Mouse (Mus musculus): ENCODE results near the gene Prickle1.

The Prickle1 gene

DNA sequence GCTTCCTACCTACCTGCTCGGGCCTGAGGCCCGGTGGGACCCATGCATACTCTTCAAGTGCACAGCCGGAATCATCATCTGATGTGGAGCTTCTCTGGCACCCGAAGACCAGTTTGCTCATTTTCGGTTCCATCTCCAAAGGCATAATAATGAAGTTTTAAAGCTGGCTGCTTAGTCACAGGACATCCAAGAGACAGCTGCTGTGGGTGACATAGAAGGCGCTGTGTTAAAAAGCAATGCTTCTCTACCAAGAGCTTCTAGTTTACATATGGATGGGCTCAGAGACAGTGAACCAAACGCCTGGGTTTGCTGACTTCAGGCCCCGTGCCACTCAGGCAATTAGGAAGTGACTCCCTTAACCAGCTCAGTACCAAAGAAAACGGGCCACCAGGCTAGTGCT lies 83.3 kb downstream of the Prickle1 start:
- DNase-seq (ENCODE audit: low spot score in 2 of 2), result no peak

DNA sequence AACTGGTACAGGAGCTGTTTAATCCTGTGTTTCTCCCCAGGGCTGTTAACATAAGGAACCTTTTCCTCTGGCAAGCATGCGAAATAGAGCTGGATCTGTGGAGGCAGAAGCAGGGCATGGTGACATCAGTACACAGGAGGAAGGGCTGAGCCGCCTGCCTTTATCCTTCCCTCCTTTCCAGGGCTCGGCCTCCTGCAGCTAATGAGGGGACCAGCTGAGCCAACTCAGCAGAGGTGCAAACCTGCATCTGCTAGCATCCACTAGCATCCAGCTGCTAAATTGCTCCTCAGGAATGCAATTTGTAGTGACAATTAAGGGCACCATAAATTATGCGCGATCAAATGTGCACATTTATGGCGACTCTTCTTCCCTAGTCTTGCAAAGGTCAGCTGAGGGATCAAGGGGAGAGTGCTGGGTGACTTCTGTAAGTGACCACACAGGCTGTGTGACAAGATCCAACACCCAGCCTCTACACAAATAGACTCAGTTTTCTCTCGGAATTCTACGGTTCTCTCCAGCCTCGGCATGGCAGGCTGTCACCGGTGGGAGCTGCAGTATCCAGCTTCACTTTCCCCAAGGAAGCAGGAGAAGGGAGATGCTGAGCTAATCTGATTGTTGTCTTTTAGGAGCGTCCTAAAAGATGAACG lies 84.9 kb downstream of the Prickle1 start:
- DNase-seq (ENCODE audit: low spot score in 2 of 2), result no peak

DNA sequence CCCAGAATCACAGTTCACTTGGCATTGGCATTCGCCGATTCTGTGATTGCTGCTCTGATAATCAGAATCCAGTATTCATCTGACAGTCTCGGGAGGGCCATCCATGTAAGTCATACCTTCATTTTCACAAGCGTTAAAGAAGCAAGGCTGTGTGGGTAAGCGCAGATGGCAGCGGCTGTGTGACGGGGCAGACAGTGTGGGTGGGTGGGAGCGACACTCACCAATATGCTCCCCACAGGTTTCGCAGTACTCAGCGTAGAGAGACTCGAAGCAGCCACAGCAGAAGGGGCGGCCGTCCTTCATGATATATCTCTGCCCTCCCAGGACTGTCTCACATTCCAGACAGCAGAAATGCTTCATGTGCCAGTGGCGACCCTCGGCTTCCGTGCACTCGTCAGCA lies 90.9 kb downstream of the Prickle1 start:
- DNase-seq (ENCODE audit: low spot score in 2 of 2), result no peak

DNA sequence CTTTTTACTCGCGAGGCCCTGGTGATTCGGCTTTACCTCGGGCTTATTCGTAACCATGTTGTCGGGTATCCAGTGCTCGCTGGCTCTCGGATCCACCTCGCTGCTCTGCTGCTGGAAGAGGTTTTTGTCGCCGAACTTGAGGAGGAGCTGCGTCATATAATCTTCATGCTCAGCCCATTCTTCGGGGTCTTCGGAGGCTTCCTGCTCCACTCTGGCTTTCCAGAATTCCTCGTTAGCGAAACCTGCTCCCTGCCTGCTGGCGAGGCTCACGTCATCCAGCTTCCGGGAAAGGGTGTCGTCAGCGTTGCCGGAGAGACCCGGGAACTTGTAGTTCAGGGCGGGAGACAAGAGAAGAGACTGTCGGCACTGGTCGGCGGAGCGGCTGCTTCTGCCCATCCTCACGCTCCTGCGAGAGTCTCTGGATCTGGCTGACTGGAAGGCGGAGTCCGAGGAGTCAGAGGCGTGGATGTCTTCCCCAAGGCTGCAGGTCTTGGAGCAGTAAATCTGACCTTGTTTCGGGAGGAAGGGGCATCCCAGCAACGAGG lies 92.4 kb downstream of the Prickle1 start:
- no peak for DNase-seq (ENCODE audit: low spot score in 2 of 2)

DNA sequence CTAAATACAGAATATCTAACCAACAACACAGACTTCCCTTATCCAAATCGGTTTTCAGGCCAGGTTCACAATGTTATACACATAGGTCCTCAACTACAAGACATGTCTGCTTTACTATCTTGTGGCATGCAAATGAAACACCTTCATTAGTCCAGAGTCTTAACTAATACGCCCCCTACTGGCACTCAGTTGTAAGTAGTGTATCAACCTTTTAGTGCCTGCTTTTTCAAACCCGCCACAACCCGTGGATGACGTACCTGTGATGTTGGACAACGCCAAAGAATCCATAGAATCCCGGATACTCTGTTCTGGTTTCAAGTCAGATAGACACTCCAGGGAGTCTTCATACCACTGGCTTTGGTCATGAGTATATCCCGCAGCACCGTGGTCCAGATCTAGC lies 93.0 kb downstream of the Prickle1 start:
- DNase-seq (ENCODE audit: low spot score in 2 of 2), result no peak

DNA sequence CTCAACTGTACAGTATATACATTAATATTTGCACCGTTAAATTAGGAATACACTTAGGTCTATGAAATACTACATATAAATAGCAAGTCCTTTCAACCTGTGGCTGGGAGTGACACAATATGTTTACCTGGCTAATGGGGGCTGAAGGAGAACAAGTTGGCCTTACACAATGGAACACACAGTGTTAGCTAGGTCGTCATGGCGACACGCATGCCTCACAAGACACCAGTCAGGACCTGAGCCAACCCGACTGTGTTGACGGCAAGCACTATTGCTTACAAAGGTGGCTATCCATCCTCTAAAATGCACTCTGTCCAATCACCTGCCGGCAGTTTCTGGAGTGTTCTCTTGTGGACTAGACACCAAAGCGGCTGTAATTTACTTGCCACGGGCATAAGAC lies 95.8 kb downstream of the Prickle1 start:
- no peak for DNase-seq (ENCODE audit: low spot score in 2 of 2)

DNA sequence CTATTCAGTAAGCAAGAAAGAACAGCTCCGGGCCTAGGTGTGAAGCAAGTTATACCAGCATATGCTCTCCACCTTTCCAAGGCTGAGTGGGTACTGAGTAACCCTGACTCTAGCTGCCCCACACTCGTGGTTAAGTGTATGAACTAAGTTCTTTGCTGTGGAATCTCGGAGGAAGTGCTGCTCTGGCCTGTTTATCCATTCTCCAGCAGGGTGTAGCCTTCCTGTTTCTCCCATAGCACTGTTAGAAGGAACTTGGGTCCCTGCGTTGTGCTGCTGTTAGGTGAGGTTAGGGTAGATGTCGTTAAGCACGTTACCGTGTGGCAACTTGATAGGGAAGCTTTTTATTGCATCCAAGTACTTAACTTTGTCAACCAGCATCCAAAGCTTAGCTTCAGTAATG lies 101.0 kb downstream of the Prickle1 start:
- no peak for DNase-seq (ENCODE audit: low spot score in 2 of 2)

DNA sequence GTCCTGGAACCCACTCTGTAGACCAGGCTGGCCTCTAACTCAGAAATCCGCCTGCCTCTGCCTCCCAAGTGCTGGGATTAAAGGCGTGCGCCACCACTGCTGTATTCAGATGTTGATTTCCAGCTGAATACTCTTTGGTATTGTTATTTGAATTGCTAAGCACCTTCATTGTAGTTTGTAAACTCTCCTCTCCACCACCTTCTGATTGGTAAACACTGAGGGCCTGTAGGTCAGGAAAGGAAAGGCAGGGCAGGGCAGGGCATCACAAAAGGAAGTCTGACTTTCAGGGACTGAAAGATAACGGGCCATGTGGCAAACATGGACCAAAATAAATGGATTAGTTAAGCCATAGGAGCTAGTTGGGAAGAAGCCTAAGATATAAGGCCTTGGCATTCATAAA lies 106.1 kb downstream of the Prickle1 start:
- no peak for DNase-seq (ENCODE audit: low spot score in 2 of 2)

DNA sequence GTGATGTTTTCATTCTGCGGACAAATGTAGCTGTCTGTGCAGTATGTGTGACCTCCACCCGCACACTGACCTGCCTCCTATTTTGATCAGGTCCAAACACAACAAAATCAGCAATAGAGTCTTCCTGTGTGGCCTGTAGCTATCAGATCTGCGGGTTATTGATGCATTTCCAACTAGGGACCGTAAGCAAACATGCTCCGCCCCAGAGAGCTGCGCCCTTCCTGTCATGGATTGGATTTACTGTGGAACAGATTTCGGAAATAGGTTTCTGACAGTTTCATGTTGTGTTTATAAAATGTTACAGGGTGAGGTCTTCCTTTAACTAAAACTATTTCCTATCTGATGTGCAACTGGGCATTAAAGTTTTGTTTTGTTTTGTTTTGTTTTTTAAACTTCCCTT lies 109.6 kb downstream of the Prickle1 start:
- no peak for DNase-seq (ENCODE audit: low spot score in 2 of 2)

DNA sequence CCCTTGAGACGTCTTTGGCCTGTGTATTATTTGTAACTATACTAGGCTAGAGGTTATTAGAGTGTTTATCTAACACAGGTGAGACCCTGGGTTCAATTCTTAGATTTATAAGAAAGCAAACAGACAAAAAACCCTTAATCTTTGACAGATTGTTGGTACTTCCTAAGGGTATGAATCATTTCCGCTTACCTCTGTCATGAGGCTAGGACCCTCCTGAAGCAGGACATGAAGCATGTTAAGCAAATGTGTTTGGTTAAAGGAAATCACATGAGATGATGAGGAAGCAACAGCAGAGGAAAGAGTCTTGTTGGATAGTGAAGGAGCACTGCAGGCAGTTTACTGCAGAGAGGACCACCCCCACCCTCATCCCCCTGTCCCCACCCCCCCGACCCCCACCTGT lies 110.4 kb downstream of the Prickle1 start:
- DNase-seq (ENCODE audit: low spot score in 2 of 2), result no peak

DNA sequence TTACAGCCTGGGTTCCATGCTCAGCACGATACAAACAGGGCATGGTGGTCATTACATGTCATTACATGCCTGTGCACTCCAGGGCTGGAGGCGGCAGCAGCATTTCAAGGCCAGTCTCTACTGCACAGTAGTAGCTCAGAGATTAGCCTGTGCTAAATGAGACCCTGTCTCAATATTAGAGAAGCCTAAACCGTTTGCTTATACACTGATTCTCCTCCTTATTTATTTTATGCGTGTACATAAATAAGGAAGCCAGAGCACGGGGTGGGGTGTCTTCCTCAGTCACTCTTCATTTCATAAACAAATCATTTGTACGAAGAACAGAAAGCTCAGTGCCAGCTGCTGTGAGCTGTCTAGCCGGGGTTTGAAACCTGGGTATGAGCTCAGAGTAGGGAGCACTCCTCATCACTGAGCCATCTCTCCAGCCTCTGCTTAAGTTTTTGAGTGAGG lies 111.4 kb downstream of the Prickle1 start:
- DNase-seq (ENCODE audit: low spot score in 2 of 2), result no peak

DNA sequence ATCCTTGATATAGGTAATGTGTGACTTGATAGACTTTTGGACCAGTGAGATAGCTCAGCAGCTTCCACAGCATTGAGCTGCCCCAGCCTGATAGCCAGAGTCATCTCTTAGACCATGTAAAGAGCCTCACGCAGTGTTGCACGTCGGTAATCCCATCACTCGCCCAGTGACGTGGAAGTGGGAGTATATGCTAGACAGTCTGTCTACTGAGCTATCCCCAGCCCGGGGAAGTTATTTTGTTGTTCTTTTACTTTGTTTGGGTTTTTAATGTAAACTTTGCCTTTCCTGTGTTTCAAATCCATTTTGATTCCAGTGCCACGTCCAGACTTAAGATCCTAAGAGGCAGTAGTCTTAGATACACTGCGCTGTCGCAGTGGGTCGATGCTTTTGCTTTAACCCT lies 114.6 kb downstream of the Prickle1 start:
- no peak for DNase-seq (ENCODE audit: low spot score in 2 of 2)

DNA sequence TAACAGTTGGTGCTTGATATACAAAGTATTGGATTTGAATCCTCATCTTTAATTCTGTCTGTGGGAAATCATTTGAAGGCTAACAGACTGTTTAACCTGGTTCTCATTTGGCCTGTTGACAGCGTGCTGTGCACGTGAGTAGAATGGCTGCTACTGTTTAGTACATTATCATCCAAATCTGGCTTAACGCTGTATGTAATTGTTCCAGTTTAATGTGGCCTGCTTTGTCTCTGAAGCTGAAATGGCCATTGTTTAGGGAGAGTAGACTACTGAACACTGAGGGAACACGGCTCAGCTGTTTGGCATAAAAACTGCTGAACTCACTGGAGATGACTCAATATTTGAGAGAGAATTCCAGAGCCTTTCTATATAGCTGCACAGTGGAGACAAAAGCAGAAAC lies 116.2 kb downstream of the Prickle1 start:
- no peak for DNase-seq (ENCODE audit: low spot score in 2 of 2)

DNA sequence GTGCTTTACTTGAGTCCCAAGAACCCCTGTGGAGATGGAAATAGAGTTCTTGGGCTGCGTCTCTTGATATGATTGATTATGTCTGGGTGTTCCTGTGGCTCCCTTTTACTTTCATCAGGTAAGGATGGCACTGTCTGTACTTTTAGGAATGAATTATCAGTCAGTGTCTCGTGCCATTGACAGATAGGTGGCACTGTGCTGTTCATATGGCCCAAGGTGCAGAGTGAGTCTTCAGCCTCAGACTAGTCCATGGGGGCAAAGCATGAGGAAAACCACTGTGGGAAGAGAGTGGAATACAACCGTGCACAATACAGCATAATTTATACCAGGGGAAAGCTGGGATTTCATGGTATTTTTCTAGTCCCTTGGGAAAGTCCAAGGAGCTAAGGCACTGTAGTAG lies 117.0 kb downstream of the Prickle1 start:
- no peak for DNase-seq (ENCODE audit: low spot score in 2 of 2)

DNA sequence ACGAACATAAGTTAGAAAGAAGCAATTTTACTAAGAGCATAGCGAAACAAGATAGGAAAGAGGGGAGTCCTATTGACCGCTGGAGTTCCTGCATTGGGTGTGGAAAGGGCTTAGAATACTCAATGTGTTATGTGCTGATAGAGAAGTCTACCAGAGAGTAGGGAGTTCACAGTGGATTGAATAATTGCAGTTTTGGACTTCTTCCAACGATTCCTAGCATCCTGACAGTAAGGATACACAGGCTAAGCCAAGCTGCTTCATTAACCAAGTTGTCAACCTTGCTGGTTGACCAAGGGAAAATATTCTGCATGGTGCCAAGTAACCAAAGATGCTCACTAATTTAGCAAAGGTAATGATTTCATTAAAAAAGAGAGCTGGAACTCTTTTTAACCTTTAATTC lies 118.0 kb downstream of the Prickle1 start:
- DNase-seq (ENCODE audit: low spot score in 2 of 2), result no peak

DNA sequence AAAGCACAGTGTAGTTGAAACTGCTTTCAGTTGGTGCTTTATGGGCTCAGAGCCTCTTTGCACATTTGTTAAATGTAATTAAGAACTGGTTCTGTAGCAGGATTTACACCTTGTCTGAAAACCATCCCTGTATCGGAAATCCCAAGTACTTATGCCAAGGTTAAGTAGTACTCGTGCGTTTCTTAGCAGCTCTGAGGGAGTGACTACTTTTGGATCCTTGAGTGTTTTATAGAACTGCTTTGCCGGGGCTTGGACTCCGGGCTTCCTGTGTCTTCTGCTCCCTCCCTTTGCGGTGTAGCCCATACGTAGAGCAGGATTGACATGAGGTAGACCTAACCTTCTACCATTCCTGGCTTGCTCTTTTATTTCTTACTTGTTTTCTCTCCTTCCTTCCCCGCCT lies 120.0 kb downstream of the Prickle1 start:
- DNase-seq (ENCODE audit: low spot score in 2 of 2), result no peak

DNA sequence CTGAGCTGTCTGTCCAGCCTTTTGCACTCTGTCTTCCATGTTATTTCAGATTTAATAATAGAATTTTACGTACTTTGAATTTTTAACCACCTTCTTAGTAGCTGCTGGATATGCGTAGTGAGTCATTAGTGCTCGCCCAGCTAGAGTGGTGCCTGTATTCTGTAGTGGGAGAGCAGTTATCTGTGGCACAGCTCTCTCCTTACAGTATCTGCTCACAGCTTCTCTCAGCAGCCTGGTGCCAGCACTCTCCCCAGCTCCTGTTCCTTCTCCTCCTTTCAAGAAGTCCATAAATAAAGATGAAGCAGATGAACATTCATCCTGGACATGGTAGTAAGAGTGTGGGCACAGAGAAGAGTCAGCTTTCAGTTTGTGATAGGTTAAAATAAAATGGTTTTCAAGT lies 121.4 kb downstream of the Prickle1 start:
- no peak for DNase-seq (ENCODE audit: low spot score in 2 of 2)

DNA sequence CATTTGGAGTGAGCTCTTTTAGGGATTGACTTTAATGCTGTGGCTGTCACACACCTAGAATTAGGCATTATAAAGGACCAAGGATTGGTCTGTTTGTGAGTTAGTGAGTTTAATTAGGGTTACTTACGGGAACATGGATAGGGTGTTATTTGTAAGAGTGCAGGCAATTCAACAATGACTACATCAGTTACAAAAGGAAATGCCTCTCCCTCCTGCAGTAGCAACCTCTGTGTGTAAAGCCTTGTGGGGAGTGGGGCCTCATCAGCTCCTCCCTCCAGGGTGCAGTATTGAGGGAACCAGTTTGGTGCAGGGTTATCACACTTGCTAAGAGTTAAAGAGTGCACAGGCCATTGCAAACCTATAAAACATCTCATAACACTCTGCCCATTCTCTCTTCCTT lies 123.6 kb downstream of the Prickle1 start:
- no peak for DNase-seq (ENCODE audit: low spot score in 2 of 2)

DNA sequence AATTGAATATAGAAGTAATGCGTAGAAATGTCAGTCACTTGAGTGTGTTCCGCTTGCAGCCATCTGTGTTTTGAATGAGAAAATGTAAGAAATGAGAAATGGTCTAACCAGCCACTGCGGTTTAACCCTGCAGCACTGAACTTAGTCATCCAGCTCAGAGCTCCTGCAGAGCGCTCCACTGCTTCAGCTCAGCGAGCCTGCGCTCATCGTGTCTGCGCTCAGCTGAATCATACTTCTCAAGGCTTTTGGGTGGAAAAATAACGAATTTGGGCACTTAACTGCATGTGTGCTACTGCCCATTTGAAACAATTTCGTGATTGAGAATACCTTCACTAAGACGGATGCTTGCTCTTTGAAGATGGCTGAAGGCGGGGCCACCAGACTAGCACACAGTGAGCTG lies 124.0 kb downstream of the Prickle1 start:
- no peak for DNase-seq (ENCODE audit: low spot score in 2 of 2)

DNA sequence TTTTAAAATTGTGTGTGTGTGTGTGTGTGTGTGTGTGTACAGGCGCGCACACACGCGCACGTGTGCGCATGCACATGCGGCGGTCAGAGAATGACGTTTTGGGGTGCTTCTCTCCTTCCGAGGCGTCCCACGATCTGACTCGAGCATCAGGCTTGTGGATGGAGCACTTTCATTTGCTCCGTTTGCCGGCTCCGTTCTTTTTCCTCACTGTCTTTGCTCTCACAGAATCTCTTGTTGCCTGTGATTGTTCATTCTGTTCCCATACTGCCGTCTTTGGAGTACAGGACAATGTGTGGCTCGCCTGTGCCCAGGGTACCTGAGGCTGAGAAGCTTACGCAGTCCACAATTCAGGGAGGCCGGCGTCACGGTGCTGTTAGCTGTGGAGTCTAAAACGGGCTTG lies 134.6 kb downstream of the Prickle1 start:
- no peak for DNase-seq (ENCODE audit: low spot score in 2 of 2)

DNA sequence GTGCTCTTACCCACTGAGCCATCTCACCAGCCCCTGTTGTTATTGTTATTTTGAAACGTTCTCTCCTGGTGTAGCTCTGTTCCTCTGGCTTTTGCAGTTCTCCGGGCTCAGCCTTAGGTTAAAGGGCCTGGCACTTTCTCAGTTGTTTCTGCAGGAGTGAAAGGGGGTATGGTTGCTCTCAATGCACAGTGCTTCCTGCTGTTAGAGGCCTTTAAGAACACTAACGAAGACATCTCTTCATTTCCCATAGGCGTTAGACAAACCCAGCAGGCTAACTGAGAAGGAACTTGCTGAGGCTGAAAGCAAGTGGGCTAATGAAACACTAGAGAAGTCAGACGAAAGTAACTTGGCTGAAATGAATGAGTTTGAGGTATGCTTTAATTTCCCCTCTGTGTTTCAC lies 136.3 kb downstream of the Prickle1 start:
- DNase-seq (ENCODE audit: low spot score in 2 of 2), result no peak

DNA sequence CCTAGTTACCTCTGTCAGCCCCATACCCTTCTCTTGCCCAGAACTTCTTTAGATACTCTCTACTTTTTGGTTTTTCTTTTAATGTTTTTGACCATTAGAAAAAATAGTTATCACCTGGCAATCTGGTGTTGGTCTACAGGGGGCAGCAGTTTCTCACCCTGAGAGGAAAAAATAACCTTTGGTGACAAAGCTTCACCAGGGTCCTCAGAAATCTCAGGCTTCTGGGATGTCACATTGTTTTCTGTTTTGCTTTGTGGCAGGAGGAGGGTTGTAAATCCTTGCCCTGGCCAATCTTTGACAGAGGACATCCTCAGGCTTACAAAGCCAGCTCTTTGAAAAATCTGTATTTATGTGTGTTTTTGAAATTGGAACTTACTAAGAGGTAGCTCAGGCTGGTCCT lies 139.7 kb downstream of the Prickle1 start:
- no peak for DNase-seq (ENCODE audit: low spot score in 2 of 2)

DNA sequence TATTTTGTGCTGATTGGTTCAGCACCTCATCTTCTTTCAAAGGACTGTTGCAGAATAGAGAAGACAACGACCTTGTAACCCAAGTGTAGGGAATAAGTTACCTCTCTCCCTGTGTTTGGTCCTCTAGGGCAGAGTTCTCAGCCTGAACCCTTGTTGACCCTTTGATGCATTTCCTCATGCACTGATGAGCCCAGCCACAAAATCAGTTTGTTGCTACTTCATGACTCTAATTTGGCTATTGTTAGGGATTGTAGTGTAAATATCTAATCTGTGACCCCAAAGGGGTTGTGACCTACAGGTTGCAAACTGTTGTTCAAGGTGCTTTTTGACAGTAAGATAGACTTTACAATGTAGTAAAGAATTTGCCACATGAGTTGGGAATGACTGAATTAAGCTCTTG lies 142.4 kb downstream of the Prickle1 start:
- no peak for DNase-seq (ENCODE audit: low spot score in 2 of 2)
